Comparison of ENCODE assay signal across 8 mouse cellular contexts in the genomic region with DNA sequence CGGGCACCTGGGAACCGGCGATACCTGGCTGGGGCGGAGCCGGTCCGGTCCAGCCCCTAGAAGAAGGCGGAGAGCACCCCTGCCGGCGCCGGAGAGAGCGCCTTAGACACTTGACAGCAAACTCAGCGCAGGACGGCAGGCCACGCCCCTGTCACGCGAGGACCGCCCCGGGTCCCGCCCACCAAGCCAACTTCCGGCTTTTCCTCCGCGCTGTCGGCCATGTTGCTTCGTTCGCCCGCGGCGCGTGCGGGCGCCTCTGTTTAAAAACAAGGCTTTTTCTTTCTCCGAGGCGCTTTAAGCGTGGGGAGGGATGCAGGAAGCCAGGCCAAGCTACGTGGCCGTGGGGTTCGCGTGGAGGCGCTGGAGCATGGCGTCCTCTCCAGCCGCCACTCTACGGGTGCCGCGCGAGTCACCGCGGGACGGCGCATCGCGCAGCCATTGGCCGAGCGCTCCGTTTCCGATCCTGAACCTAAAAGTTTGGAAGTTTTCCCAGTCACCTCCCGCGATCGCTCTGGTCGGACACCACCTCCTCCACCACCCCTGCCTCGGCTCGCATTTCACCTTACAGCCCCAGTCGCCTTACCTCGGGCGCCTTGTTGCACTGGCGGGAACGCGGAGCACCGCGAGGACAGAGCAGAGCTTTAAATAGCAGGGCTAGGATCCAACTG. TPM values are rescaled to one million over a fixed set of nuclear protein-coding genes. Genes with fewer than 3 reads are reported as not detected.
DNase-seq lines count a peak whose midpoint lies in the region; ATAC-seq and TF ChIP-seq lines count a peak whose summit lies in the region.

TSS of gene Tbc1d2 (minus strand) at position 124 of the 668 bp plus-strand sequence.

- H3K4me2 ChIP-seq in forebrain, embryonic 14.5 days (ENCODE audit: low read length), result peak within 1 kb of the TSS; percentile 83
- peak within 1 kb of the TSS; percentile 97 for H3K4me2 ChIP-seq in liver, embryonic 16.5 days (ENCODE audit: low read depth, low read length)
- peak within 1 kb of the TSS; percentile 89 for H3K4me2 ChIP-seq in neural tube, embryonic 12.5 days (replicated peaks)
- H3K4me2 ChIP-seq in stomach, postnatal 0 days (replicated peaks; ENCODE audit: low read depth), result peak within 1 kb of the TSS; percentile 93

- no peaks in the 10 kb centered on the region for H3K36me3 ChIP-seq in ES-Bruce4 (ENCODE audit: control insufficient read depth, insufficient read depth, low read length, poor library complexity, severe bottlenecking)
- no peaks in the 10 kb centered on the region for H3K36me3 ChIP-seq in forebrain, embryonic 14.5 days (ENCODE audit: control insufficient read depth, insufficient read depth, low read length)
- H3K36me3 ChIP-seq in liver, embryonic 16.5 days (ENCODE audit: control insufficient read depth, insufficient read depth), result no peaks in the 10 kb centered on the region
- H3K36me3 ChIP-seq in neural tube, embryonic 12.5 days, result no peaks in the 10 kb centered on the region
- H3K36me3 ChIP-seq in stomach, postnatal 0 days (ENCODE audit: control insufficient read depth, insufficient read depth, low read length), result no peaks in the 10 kb centered on the region

- TF ChIP-seq EP300 in ES-Bruce4 (IDR thresholded peaks at IDR 0.05; ENCODE audit: insufficient read depth, low read depth, low read length), result peak; percentile 57; the same call in 1 of the 2 replicates
- TF ChIP-seq EP300 in stomach, postnatal 0 days (optimal IDR thresholded peaks at IDR 0.05), result no peak

- H3K9me3 ChIP-seq in ES-Bruce4 (replicated peaks; ENCODE audit: control insufficient read depth, insufficient read depth, low read length, poor library complexity, severe bottlenecking), result no peaks in the 10 kb centered on the region
- no peaks in the 10 kb centered on the region for H3K9me3 ChIP-seq in forebrain, embryonic 14.5 days (replicated peaks; ENCODE audit: control insufficient read depth, low read length)
- H3K9me3 ChIP-seq in liver, embryonic 16.5 days (replicated peaks; ENCODE audit: control insufficient read depth, low read length), result no peaks in the 10 kb centered on the region
- no peaks in the 10 kb centered on the region for H3K9me3 ChIP-seq in neural tube, embryonic 12.5 days
- H3K9me3 ChIP-seq in stomach, postnatal 0 days (ENCODE audit: control insufficient read depth, low read length), result no peaks in the 10 kb centered on the region

- WGBS in forebrain, embryonic 14.5 days, result under 1% methylated on average over 61 of the region's 69 CpGs
- under 1% methylated on average over 69 of the region's 69 CpGs for WGBS in liver, embryonic 16.5 days (ENCODE audit: insufficient replicate concordance)
- under 1% methylated on average over 69 of the region's 69 CpGs for WGBS in neural tube, embryonic 12.5 days
- under 1% methylated on average over 69 of the region's 69 CpGs for WGBS in stomach, postnatal 0 days

- no peaks in the 10 kb centered on the region for H3K27me3 ChIP-seq in ES-Bruce4 (ENCODE audit: control insufficient read depth, insufficient read depth, low read length, poor library complexity, severe bottlenecking)
- H3K27me3 ChIP-seq in forebrain, embryonic 14.5 days (replicated peaks; ENCODE audit: control insufficient read depth, insufficient read depth, low read length), result peaks cover 17% of the 10 kb centered on the region
- peaks cover 28% of the 10 kb centered on the region for H3K27me3 ChIP-seq in liver, embryonic 16.5 days (ENCODE audit: control insufficient read depth, insufficient read depth, low read depth, low read length)
- H3K27me3 ChIP-seq in neural tube, embryonic 12.5 days (replicated peaks), result peaks cover 31% of the 10 kb centered on the region
- H3K27me3 ChIP-seq in stomach, postnatal 0 days (ENCODE audit: control insufficient read depth, insufficient read depth, low read length), result no peaks in the 10 kb centered on the region

- peak; percentile 6 for TF ChIP-seq POLR2A in ES-Bruce4 (IDR thresholded peaks at IDR 0.05; ENCODE audit: insufficient read depth, low read length)

- peak within 1 kb of the TSS; percentile 80 for H3K27ac ChIP-seq in ES-Bruce4 (ENCODE audit: insufficient read depth, low read length)
- peak within 1 kb of the TSS; percentile 27; the same call in 1 of the 2 replicates for H3K27ac ChIP-seq in forebrain, embryonic 14.5 days (ENCODE audit: low read depth, low read length)
- H3K27ac ChIP-seq in liver, embryonic 16.5 days (ENCODE audit: low read length), result peak within 1 kb of the TSS; percentile 67; the same call in 1 of the 2 replicates
- 0 out of 2 replicates have a peak within 1 kb of the TSS, but pooled peaks have one; percentile 6 for H3K27ac ChIP-seq in neural tube, embryonic 12.5 days
- peak within 1 kb of the TSS; percentile 93 for H3K27ac ChIP-seq in stomach, postnatal 0 days (replicated peaks)

- H3K9ac ChIP-seq in ES-Bruce4 (ENCODE audit: low read depth, poor library complexity, severe bottlenecking), result peak within 1 kb of the TSS; percentile 82
- peak within 1 kb of the TSS; percentile 62 for H3K9ac ChIP-seq in forebrain, embryonic 14.5 days (ENCODE audit: low read length)
- H3K9ac ChIP-seq in liver, embryonic 16.5 days (ENCODE audit: low read depth, low read length), result peak within 1 kb of the TSS; percentile 74
- peak within 1 kb of the TSS; percentile 61 for H3K9ac ChIP-seq in neural tube, embryonic 12.5 days
- peak within 1 kb of the TSS; percentile 73 for H3K9ac ChIP-seq in stomach, postnatal 0 days (ENCODE audit: low read length)

- intact Hi-C loops in heart, postnatal 10 days (cut with DNase I), result loop anchor here (10.0 kb wide), 1 partner anchor 115 kb away; the partner anchor contains the start of gene Trim14

- DNase-seq in cerebellum, adult 11-12 months, result peak; percentile 93
- peak; percentile 95 for DNase-seq in forebrain, embryonic 14.5 days (ENCODE audit: low spot score)
- peak; percentile 96 for DNase-seq in heart, postnatal 10 days
- peak; percentile 97 to 98 for DNase-seq in kidney, postnatal 4 days
- DNase-seq in stomach, postnatal 0 days (ENCODE audit: low spot score), result peak; percentile 96

- TF ChIP-seq CTCF in ES-Bruce4 (IDR thresholded peaks at IDR 0.05; ENCODE audit: low read depth, low read length), result no peak
- TF ChIP-seq CTCF in stomach, postnatal 0 days (IDR thresholded peaks at IDR 0.05; ENCODE audit: low read depth), result peak; percentile 69

- H3K4me3 ChIP-seq in ES-Bruce4 (ENCODE audit: low read depth, low read length), result peak within 1 kb of the TSS; percentile 94
- peak within 1 kb of the TSS; percentile 67 for H3K4me3 ChIP-seq in forebrain, embryonic 14.5 days (ENCODE audit: low read depth, low read length)
- H3K4me3 ChIP-seq in liver, embryonic 16.5 days (ENCODE audit: low read depth, low read length), result peak within 1 kb of the TSS; percentile 84
- peak within 1 kb of the TSS; percentile 66 for H3K4me3 ChIP-seq in neural tube, embryonic 12.5 days
- H3K4me3 ChIP-seq in stomach, postnatal 0 days (ENCODE audit: low read depth, low read length), result peak within 1 kb of the TSS; percentile 71

- no peaks in the 10 kb centered on the region for H3K4me1 ChIP-seq in ES-Bruce4 (ENCODE audit: control insufficient read depth, insufficient read depth, low read length)
- H3K4me1 ChIP-seq in forebrain, embryonic 14.5 days (ENCODE audit: control insufficient read depth, insufficient read depth, low read length), result peaks cover 9% of the 10 kb centered on the region
- peaks cover 14% of the 10 kb centered on the region for H3K4me1 ChIP-seq in liver, embryonic 16.5 days (ENCODE audit: control insufficient read depth, low read depth, low read length)
- H3K4me1 ChIP-seq in neural tube, embryonic 12.5 days, result peaks cover 4% of the 10 kb centered on the region; the same call in 1 of the 2 replicates
- no peaks in the 10 kb centered on the region for H3K4me1 ChIP-seq in stomach, postnatal 0 days (replicated peaks; ENCODE audit: control insufficient read depth, insufficient read depth)

- ATAC-seq in forebrain, embryonic 14.5 days, result peak; percentile 98
- ATAC-seq in liver, embryonic 16.5 days (ENCODE audit: low read depth), result peak; percentile 96
- peak; percentile 97 for ATAC-seq in neural tube, embryonic 12.5 days (ENCODE audit: low FRiP score, low read depth)
- peak; percentile 97 for ATAC-seq in stomach, postnatal 0 days (ENCODE audit: low FRiP score, low TSS enrichment)

RNA-seq across cellular contexts. Expression of gene Tbc1d2, which starts in this region (rescaled TPM):
- 7.7 TPM in 2 replicates for polyA plus RNA-seq in ES-Bruce4 (2011; ENCODE audit: insufficient read depth, insufficient read length, low read depth, missing spikeins)
- 0.47 and 0.62 TPM in 2 replicates for polyA plus RNA-seq in forebrain, embryonic 14.5 days (2014; fragmentation: Nextera tagmentation; extraction: Ambion mirVana)
- total RNA-seq in heart, postnatal 10 days (2021), result 1 to 10 TPM; 3.0 TPM
- polyA plus RNA-seq in liver, embryonic 16.5 days (2015; fragmentation: Nextera tagmentation; extraction: Ambion mirVana), result 0.84 and 0.86 TPM in 2 replicates
- 0.97 and 1.5 TPM in 2 replicates for polyA plus RNA-seq in neural tube, embryonic 12.5 days (2016; fragmentation: Nextera tagmentation; extraction: Ambion mirVana)
- 2.7 and 3.4 TPM in 2 replicates for polyA plus RNA-seq in stomach, postnatal 0 days (2015; fragmentation: Nextera tagmentation; extraction: Ambion mirVana)

Comparison
In these comparisons a context has a peak if more than half of its experiments do, and no peak if none do; other contexts are left out.
1. Peak in every context shown above with its lines: DNase-seq, ATAC-seq, H3K4me3 ChIP-seq and H3K27ac ChIP-seq.
2. Peak in DNase-seq, ATAC-seq, H3K4me3 ChIP-seq, H3K27ac ChIP-seq, H3K9ac ChIP-seq and H3K4me2 ChIP-seq in forebrain, embryonic 14.5 days; RNA of the gene not detected or under 1 TPM.
3. Peak in ATAC-seq, H3K4me3 ChIP-seq, H3K27ac ChIP-seq, H3K9ac ChIP-seq and H3K4me2 ChIP-seq in liver, embryonic 16.5 days; RNA of the gene not detected or under 1 TPM.
4. H3K27ac ChIP-seq: peak in every context shown above with its lines; median percentile 93 in stomach, postnatal 0 days; 80 in ES-Bruce4; 67 in liver, embryonic 16.5 days; 27 in forebrain, embryonic 14.5 days; 6 in neural tube, embryonic 12.5 days.